Mouse (Mus musculus): Measurements from ENCODE around the gene Ldb2.

The Ldb2 gene

DNA sequence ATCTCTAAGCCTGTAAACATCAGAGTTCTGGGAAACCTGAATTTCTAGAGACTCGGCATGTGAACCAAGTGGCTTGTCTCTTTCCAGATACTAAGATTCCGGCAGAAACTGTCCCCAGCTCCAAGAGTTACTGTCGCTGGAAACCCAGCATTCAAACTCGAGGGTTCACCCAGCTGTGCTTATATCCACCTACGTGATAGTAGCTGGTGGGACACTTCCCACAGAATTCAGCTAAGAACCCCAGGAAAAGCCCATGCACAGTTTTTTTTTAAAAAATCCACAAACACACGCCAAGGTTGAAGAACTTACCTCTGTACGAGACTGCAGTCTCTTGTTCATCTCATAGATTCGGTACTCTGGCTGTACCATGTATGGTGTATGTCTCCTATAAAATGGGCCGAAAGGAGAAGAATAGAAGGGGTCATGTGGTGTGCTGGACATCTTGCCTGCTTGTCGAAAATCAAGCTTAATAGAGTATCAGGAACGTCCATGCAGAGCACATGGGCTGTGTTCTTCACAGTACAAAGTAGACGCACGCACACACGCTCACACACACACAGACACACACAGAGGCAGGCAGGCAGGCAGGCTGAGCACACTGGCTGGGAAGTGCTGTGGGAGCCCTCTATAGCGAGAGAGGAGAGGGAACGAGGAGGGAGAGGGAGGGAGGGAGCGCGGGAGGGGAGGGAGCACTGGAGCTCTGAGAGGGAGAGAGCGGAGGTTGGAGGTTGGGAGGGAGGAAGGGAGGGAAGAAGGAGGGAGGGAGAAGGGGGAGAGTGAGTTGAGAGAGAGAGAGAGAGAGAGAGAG, at the start of gene Ldb2:
Gene Ldb2 (minus strand): TSS at position 628 of the 808 bp plus-strand sequence.
- in situ Hi-C loops (cut with MboI; ENCODE audit: low sequenced_read_pairs) = no loop called here

GRCm38 (mm10) chr5:44831287-44831686, 31.8 kb upstream of the Ldb2 start:
- in situ Hi-C loops (cut with MboI; ENCODE audit: low sequenced_read_pairs) = no loop called here

DNA sequence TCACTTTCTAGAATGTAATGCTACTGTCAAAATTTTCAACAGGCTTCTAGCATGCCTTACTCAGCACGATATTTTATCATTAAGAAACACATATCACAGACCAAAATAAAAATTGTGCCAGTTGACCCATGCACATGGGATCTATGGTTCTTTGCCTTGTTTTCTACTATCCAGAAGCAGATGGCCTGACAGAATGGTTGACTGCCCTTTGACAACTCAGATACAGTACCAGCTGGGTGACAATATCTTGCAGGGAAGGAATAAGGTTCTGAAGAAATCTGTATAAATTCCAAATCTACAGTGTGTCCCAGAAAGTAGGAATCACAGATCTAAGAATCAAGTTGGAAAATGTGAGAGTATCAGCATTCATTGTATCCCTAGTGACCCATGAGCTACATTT, 16.0 kb upstream of the Ldb2 start:
- in situ Hi-C loops (cut with MboI; ENCODE audit: low sequenced_read_pairs) = no loop called here

DNA sequence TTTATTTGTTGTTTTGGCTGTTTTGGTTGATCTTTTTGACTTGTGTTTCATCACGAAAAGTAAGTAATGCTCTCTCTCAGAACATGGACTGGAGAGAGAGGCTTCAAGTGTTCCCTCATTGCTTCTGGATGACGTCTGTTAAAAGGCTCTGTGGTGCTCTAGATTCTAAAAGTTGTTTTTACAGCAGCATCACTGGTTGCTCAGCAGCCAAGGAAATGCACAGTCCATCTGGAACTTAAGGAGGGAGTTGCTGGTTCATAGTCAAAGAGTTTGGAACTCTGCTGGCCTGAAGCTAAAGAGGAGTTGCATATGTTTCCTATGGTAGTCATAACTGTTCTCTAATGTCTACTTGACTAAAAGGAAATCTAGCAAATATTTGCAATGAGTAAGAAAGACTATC, 6.5 kb upstream of the Ldb2 start:
- in situ Hi-C loops (cut with MboI; ENCODE audit: low sequenced_read_pairs) = no loop called here

DNA sequence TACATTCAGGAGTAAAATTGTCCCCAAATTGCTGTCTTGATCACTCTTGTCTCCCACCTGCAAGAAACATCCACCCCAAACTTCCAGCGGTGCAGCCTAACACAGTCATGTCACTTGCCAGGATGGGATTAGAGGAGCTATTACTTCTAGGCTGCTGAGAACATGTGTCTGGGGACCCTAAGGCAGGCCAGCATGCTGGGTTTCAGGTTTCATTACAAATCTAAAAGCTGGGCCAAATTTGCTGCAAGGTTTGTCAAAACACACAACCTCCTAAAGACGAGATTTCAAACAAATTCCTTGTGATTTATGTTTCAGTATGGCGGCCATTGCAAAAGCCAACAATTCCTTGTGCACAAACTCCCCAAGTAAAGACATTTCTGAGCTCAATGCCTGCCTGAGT, 1.6 kb upstream of the Ldb2 start:
- in situ Hi-C loops (cut with MboI; ENCODE audit: low sequenced_read_pairs) = no loop called here

DNA sequence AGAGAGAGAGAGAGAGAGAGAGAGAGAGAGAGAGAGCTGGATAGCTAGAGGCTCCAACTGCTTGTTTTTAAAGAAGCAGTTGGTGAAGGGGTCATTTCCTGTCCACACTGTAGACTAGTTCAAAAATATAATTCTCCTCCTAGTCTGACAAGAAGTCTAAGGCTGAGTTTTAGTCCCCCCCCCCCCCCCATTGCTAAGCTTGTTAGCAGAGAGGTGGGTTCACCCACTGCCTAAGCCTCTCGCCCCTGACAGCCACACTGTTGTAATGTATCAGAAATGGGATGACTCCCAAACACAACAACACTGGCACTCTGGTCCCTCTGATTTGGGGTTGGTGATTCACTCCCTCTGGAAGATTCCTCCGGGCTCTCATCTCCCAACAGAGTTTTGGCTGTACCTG, 381 bp upstream of the Ldb2 start:
- in situ Hi-C loops (cut with MboI; ENCODE audit: low sequenced_read_pairs) = no loop called here

GRCm38 (mm10) chr5:44798493-44798892, 987 bp downstream of the Ldb2 start:
- in situ Hi-C loops (cut with MboI; ENCODE audit: low sequenced_read_pairs) = no loop called here

- in situ Hi-C loops (cut with MboI; ENCODE audit: low sequenced_read_pairs) = no loop called here
Measured at GRCm38 (mm10) chr5:44798056-44798455, 1.4 kb downstream of the Ldb2 start.

DNA sequence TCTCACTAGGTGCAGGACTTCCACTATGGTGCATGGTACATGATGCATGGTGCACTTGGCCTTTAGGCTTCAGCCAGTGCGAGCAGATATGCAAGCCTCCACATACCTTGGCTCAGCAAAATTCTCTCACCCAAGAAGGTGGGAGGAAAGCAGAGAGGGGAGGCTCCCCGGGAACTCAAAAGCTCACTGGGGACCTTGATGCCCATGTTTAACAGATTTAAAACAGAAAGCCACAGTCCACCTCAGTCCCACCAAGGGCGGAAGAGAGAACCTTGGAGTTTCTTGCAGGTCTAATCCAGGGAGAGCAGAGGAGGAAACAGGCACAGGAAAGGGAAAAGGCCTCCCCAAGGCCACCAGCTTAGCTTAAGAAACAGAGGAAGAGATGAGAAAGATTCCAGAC, 14.9 kb downstream of the Ldb2 start:
- in situ Hi-C loops (cut with MboI; ENCODE audit: low sequenced_read_pairs) = no loop called here

DNA sequence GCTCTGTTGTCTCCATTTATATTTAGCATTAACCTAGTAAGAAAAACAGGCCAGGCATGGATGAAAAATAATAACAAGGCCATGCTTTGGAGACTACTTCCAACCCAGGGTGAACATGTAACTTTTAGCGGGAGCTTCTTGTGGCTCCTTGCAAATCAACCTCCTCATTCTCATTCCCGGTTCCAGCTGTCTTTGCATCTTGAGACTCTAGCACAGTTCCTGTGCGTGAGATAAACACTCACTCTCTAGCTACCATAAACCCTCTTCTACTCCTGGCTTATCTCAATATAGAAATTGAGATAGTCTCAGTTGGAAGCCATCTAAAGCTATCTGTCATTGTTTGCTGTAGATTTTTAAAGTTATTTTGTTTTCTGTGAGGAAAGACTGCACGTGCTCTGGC, 20.1 kb downstream of the Ldb2 start:
- in situ Hi-C loops (cut with MboI; ENCODE audit: low sequenced_read_pairs) = no loop called here

DNA sequence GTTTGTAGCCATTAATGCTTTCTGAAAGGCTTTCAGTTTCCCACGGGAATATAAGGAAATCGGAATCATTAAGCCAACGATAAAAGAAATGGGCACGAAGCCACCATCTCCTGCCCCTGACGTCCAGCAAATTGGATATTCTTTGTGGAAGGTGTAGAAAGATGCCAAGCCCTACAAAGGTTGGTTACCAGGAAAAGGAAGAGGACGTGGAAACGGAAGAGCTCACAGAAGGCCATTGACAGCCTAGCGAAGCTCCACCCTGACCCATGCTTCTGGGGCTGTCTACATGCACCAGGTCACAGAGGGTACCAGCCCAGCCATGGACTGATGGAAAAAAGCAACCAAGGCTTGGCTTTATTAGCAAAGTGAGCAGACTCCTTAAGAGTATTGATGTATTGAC, 31.0 kb downstream of the Ldb2 start:
- in situ Hi-C loops (cut with MboI; ENCODE audit: low sequenced_read_pairs) = no loop called here

DNA sequence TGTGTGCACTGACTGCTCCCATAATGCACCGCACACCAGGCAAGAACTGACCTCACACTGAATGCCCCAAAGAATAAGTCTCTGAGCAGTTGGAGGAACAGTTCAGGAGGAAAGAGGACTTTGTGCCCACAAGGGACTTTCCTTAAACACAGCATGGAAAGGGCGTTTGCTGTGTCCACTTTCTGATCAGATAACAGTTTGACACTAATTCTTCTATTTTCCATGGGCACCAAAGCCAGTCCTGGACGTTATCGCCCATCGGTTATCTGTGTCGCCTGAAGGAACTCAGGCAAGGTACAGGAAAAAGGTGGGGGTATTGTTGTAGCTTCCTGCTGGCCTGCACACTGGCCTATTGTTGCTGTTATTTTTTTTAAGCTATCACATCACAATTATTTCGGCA, 34.6 kb downstream of the Ldb2 start:
- in situ Hi-C loops (cut with MboI; ENCODE audit: low sequenced_read_pairs) = no loop called here

- in situ Hi-C loops (cut with MboI; ENCODE audit: low sequenced_read_pairs) = no loop called here
Measured at GRCm38 (mm10) chr5:44759178-44759577, 40.3 kb downstream of the Ldb2 start.

- in situ Hi-C loops (cut with MboI; ENCODE audit: low sequenced_read_pairs) = no loop called here
Measured at GRCm38 (mm10) chr5:44754156-44754910, 45.1 kb downstream of the Ldb2 start.

GRCm38 (mm10) chr5:44745706-44746105, 53.8 kb downstream of the Ldb2 start:
- in situ Hi-C loops (cut with MboI; ENCODE audit: low sequenced_read_pairs) = no loop called here

DNA sequence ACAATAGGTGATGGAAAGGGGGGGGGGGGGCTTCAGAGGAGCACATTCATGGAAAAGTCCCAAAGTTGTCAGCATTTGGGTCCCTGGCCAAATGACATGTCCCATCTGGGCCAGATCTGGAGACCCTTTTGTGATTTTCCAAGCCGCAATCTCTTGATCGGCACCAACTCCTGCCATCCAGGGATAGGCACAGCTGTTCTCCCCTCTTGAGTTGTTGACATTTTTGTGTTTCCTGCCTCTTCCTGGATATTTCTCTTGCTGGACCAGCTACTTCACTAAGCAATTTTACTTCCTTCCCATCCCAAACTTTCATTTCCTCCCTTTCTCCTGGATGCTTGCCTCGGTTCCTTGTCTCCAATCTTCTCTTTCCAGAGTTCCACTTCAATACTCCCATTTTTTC, 63.1 kb downstream of the Ldb2 start:
- in situ Hi-C loops (cut with MboI; ENCODE audit: low sequenced_read_pairs) = no loop called here

- in situ Hi-C loops (cut with MboI; ENCODE audit: low sequenced_read_pairs) = no loop called here
Measured at GRCm38 (mm10) chr5:44734131-44734723, 65.3 kb downstream of the Ldb2 start.

DNA sequence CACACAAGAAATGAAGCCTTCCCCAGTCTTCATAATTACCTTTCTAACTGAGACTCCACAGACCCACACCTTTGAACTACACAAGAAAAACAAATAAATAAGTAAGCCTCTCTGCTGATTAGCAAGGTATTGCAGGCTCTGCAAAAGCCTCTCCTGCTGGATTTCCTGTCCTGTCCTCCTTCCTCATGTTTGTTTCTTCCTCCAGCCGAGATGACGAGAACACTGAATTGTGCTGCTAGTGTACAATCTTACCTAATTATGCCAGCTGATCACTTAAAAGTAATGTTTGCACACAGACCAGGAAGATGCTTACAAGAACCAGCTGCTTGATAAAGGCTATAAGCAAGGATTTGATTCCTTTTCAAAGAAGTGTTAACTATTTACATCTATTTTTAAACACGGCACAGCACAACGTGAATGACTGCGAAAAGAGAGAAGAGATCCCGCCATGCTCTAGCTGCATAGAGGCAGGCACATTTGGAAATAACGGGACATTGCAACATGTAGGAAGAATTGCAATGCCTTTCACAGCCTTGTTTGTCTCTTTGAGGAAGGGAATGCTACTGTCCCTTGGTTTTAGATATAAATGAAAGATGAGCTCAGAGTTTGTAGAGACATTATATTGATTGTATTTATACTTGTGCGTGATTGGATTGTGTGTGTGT, 69.7 kb downstream of the Ldb2 start:
- in situ Hi-C loops (cut with MboI; ENCODE audit: low sequenced_read_pairs) = no loop called here

DNA sequence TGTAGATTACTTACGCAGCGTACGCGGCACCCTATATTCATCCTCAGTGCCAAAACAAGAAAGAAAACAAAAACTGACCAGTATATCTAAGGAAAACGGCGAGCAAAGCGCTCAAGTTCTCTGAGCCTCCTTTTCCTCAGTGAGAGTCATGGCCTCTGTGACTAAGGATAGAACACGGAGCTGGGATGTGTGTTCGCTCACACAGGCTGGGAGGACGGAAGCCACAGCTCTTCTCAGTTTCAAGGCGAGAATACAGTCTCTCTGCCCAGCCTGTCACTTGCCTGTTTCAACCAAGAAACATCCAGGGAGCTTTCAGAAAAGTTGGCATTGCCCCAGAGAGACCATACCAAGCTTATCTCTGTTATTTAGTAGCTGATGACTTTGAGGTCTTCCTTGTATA, 71.5 kb downstream of the Ldb2 start:
- in situ Hi-C loops (cut with MboI; ENCODE audit: low sequenced_read_pairs) = no loop called here

- in situ Hi-C loops (cut with MboI; ENCODE audit: low sequenced_read_pairs) = no loop called here
Measured at GRCm38 (mm10) chr5:44726546-44727476, 72.7 kb downstream of the Ldb2 start.
